Mouse (Mus musculus): ENCODE data around the gene Gm26938.

Gm26938 gene

DNA sequence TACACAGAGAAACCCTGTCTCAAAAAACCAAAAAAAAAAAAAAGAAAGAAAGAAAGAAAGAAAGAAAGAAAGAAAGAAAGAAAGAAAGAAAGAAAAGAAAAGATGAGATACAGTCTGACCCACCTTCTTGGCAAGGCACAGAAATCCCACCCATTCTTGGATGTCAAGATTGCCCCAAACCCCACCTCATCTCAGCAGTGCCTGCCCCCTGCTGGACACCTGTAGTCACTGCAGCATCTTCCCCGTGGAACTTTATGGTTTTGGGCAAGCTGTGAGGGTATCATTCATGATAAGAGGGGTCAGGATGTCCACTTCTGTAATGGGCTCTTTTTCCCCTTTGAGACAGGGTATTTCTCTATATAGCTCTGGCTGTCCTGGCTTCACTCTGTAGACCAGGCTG lies 8.9 kb downstream of the Gm26938 start:
- in situ Hi-C loops (cut with MboI, MseI), result no loop called here

- in situ Hi-C loops (cut with MboI, MseI), result no loop called here
These were observed 9.8 kb downstream of the Gm26938 start for GRCm38 (mm10) chr5:139816445-139816844.

DNA sequence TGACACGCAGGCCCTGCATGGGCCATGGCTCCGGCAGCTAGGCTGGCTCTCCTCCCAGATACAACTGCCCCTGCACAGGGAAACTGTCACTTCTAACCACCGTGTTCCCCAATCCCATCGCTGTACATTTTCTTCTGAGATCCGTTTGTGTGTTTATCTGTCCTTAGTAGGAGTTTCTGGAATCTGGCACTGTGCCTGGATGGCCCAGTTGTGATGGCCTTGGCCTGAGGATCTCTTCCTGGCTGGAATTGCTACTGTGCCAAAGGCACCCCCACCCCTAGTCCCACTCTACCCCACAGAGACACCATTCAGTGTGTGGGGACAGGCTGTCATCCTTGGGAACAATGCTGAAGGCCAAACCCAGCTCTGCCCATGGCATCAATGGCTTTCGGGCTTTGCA lies 10.2 kb downstream of the Gm26938 start:
- in situ Hi-C loops (cut with MboI, MseI), result no loop called here

GRCm38 (mm10) chr5:139813963-139814381 lies 12.2 kb downstream of the Gm26938 start:
- in situ Hi-C loops (cut with MboI, MseI), result no loop called here

GRCm38 (mm10) chr5:139813126-139813490 lies 13.1 kb downstream of the Gm26938 start:
- in situ Hi-C loops (cut with MboI, MseI), result no loop called here

DNA sequence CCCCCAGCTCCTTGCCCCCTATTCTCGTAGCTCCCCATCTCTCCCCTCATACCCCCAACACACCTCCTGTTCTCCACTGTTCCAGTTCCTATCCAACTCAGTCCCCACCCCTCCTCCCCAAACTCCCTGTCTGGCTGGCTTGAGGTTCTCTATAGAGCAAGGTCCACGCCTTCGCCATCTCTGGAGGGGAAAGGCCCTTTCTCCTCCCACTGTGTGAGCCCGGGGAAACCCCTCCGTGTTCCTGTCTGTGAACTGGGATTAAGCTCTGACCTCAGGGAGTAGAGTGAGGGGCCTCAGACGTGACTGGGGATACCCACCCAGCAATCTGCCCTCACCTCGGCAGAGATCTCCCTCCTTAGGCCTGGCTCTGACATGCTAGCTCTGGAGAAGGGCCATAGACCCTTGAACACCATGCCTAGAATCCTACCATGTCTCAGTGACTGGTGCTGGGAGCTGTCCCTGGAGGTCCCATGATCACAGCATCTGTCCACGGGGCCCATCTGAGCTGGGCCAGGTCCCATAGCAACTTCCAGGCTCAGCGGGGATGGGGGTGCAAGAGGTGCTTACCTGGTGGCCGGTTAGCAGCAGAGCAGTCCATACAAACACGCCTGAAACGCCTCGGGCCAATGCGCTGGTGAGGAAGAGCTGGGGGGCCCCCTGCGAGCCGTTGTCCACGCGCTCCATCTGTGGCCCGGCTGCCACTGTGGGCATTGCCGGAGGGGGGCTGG lies 13.6 kb downstream of the Gm26938 start:
- in situ Hi-C loops (cut with MboI, MseI), result no loop called here

DNA sequence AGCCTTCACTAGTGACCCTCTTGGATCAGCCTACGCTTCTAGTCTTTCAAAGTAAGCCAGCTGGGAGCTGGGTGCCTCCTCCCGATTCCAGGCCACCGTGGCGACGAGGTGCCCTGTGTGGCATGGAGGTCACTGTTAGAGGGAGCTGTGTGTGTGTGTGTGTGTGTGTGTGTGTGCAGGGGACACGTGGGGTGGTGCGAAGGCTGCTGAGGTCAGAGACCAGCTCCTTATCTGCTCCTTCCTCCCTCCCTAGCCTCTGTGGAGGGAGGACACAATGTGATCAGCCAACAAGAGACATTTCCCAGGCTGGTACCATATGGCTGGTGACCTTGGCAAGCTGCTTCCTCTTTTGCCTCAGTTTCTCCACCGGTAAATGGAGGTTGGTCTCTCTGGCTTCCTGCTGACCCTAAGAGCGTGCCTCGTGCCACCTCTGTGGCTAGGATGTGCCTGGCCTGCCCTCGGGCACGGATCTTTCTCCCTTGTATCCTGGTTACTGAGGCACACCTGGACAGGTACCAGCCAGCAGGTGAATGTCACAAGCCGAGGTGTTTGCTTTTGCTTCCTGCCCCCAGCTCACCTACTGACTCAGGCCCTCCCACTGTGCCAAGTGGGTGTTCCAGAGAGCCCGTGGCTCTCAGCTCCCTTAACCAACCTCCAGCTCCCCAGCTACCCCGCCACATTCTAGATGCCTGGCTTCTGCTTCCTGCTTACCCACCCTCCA lies 14.4 kb downstream of the Gm26938 start:
- in situ Hi-C loops (cut with MboI, MseI), result no loop called here

GRCm38 (mm10) chr5:139809397-139809796 lies 16.8 kb downstream of the Gm26938 start:
- in situ Hi-C loops (cut with MboI, MseI), result loop anchor here (5.0 kb wide), 1 partner anchor 97 kb away; no protein-coding TSS in a partner anchor

DNA sequence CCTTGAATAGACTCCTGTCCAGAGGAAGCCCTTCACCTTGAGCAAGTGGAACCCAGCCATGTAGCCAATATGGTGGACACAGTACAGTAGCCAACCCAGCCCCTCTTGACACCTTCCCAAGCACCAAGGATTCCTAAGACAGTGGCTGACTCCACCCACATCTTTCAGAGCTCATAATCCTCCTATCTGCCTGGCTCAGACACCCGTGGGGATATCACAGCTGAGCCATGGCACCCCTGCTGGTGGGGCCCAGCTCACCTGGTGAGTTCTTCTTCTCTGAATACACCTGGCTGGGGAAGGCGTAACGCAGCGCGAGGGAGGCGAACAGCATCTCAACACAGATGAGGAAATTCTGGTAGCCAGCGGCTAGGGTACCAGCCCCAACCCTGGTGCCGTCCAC lies 20.3 kb downstream of the Gm26938 start:
- in situ Hi-C loops (cut with MboI, MseI), result loop anchor here (5.0 kb wide), 1 partner anchor 94 kb away; no protein-coding TSS in a partner anchor

DNA sequence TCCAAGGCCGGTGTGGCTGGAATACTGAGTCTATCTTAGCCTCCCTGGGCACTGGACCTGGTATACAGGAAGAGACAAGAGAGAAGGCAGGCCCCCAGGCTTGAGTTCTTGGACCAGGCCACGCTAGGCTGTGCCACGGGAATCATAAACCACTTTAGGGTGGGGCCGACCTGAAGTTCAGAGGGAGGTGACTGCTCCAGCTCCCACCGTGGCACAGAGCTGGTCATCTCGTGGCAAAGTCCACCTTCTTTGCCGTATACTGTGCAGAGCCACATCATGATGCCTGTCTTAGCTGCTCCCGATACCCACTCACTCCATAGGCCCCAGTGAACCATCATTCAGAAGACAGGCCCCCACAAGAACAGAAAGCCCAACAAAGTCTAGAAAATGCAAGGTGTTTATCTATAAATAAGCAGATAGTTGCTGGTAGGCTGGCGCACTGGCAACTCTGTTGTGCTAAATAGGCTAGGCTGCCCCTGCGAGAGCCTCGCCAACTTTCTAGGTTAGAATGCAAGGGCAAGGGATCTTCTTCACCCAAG lies 21.6 kb downstream of the Gm26938 start:
- in situ Hi-C loops (cut with MboI, MseI), result loop anchor here (5.0 kb wide), 1 partner anchor 92 kb away; no protein-coding TSS in a partner anchor

- in situ Hi-C loops (cut with MboI, MseI), result no loop called here
These were observed 22.1 kb downstream of the Gm26938 start for GRCm38 (mm10) chr5:139804107-139804551.

- in situ Hi-C loops (cut with MboI, MseI), result no loop called here
These were observed 22.6 kb downstream of the Gm26938 start for GRCm38 (mm10) chr5:139803601-139804102.

GRCm38 (mm10) chr5:139803165-139803564 lies 23.0 kb downstream of the Gm26938 start:
- in situ Hi-C loops (cut with MboI, MseI), result no loop called here

DNA sequence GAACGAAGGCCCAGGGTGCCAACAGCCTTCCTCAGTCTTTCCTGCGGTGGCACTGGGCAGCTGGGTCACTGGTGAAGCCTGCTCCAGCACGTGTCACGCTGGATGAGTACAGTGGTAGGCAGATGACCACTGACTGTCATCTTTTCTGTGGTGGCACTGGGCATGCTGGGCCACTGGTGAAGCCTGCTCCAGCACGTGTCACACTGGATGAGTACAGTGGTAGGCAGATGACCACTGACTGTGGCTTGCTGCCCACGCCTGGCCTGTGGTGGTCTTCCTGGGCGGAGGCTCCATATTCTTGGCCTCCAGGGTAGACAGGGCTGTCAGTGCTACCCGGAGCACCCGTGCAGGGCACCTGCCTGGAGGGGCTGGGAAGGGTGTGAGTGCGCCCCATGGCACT lies 24.3 kb downstream of the Gm26938 start:
- in situ Hi-C loops (cut with MboI, MseI), result no loop called here

- in situ Hi-C loops (cut with MboI, MseI), result no loop called here
These were observed 25.0 kb downstream of the Gm26938 start for GRCm38 (mm10) chr5:139801231-139801630.

- in situ Hi-C loops (cut with MboI, MseI), result loop anchor here (25.0 kb wide), 1 partner anchor 1638 kb away; the partner anchor contains the start of genes Ap4m1, Cops6, Mcm7 and Zfp113
These were observed 26.2 kb downstream of the Gm26938 start for GRCm38 (mm10) chr5:139799801-139800590.

- in situ Hi-C loops (cut with MboI, MseI), result loop anchor here (25.0 kb wide), 1 partner anchor 1637 kb away; the partner anchor contains the start of genes Ap4m1, Cops6, Mcm7 and Zfp113
These were observed 27.2 kb downstream of the Gm26938 start for GRCm38 (mm10) chr5:139799041-139799440.

GRCm38 (mm10) chr5:139798168-139798900 lies 27.9 kb downstream of the Gm26938 start:
- in situ Hi-C loops (cut with MboI, MseI), result loop anchor here (25.0 kb wide), 1 partner anchor 1636 kb away; the partner anchor contains the start of genes Ap4m1, Cops6, Mcm7 and Zfp113

DNA sequence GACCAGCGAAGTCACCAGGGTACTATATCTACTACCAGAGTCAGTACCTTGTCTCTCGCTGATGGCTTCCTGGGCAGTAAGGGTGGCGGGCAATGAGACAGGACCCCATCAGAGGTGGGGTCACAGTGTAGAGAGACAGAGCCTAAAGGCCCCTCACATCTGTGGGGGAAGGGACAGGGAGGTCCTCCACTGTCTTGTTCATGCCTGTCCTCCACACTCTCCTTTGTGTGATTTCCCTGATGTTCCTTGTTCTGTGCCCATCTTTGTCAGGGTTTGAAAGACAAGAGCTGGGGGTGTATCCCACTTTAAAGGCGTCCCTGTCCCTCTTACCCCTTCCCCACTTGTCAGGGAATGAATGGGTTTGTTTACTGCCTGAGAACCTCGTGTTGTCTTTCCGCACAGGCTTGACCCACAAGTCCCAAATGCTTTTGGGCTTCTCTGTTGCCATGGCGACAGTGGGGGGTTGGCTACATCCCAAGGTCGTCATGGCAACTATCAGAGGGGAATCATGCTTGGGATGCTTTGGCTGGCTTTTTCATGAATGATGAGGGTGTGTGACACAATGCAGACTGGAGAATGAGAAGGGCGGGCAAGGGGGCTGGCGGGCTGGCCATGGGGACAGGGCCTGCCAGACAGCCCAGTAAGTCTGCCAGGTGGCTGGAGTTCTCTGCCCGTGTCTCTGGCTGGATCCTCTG lies 28.6 kb downstream of the Gm26938 start:
- in situ Hi-C loops (cut with MboI, MseI), result loop anchor here (25.0 kb wide), 1 partner anchor 1635 kb away; the partner anchor contains the start of genes Ap4m1, Cops6, Mcm7 and Zfp113

- in situ Hi-C loops (cut with MboI, MseI), result loop anchor here (25.0 kb wide), 1 partner anchor 1635 kb away; the partner anchor contains the start of genes Ap4m1, Cops6, Mcm7 and Zfp113
These were observed 29.3 kb downstream of the Gm26938 start for GRCm38 (mm10) chr5:139796900-139797299.
